Mouse (Mus musculus): ENCODE results near the gene Cdk17. TPM values are rescaled to one million over a fixed set of nuclear protein-coding genes. Genes with fewer than 3 reads are reported as not detected.

The Cdk17 gene
- polyA plus RNA-seq, 1 experiment from 2014 or later = 67.8 TPM

DNA sequence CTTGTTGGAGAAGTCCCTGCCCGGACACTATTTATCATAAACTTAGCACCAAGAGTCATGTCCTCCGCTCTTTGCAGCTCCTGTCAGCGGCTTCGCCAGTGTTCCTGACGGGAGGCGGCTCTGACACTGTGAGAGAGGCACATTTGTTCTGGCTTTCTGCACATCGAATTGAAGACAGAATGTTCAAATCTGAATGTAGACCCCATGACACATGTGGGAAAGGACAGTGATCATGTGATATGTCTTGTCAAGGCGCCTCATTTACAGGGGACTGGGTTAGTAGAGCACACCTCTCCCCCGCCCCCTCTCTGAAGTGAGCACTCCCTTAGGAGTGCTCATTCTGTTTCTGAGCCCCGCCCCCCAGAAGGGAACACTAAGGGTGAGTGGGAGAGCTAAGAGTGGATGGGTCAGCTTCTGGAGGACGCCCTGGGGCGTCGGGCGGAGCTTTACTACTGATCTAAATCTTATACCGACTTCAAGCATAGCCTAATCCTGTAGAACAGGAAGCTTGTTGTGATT, 101.4 kb downstream of the Cdk17 start:
- Histone ChIP-seq H3K27me3 (ENCODE audit: control insufficient read depth, insufficient read depth, low read length) (no peaks in the 10 kb centered on the region), H3K36me3 (ENCODE audit: control insufficient read depth, insufficient read depth, low read length) (no peaks in the 10 kb centered on the region), H3K4me2 (ENCODE audit: low read length) (peak overlapping the region; percentile 47), H3K9me3 (ENCODE audit: control insufficient read depth, low read length) (no peaks in the 10 kb centered on the region), H3K9ac (replicated peaks; ENCODE audit: low read length) (no peak overlapping the region), H3K4me3 (replicated peaks; ENCODE audit: low read depth, low read length) (no peak overlapping the region), H3K27ac (replicated peaks; ENCODE audit: low read depth, low read length) (peak overlapping the region; percentile 14), H3K4me1 (ENCODE audit: control insufficient read depth, insufficient read depth, low read length) (peaks cover 23% of the 10 kb centered on the region)
- peak; percentile 63 for DNase-seq
- 13% methylated on average over 15 of the region's 15 CpGs for WGBS
- ATAC-seq (ENCODE audit: low FRiP score, low TSS enrichment) = peak; percentile 53; the same call in 1 of the 2 replicates

GRCm38 (mm10) chr10:93263431-93263830, 102.8 kb downstream of the Cdk17 start:
- peak; percentile 54 for ATAC-seq (ENCODE audit: low FRiP score, low TSS enrichment)
- Histone ChIP-seq H3K4me3 (replicated peaks; ENCODE audit: low read depth, low read length) (no peak overlapping the region), H3K27me3 (ENCODE audit: control insufficient read depth, insufficient read depth, low read length) (no peaks in the 10 kb centered on the region), H3K4me2 (ENCODE audit: low read length) (0 out of 2 replicates have a peak overlapping the region, but pooled peaks have one; percentile 4), H3K36me3 (ENCODE audit: control insufficient read depth, insufficient read depth, low read length) (no peaks in the 10 kb centered on the region), H3K4me1 (ENCODE audit: control insufficient read depth, insufficient read depth, low read length) (peaks cover 23% of the 10 kb centered on the region), H3K27ac (replicated peaks; ENCODE audit: low read depth, low read length) (0 out of 2 replicates have a peak overlapping the region, but pooled peaks have one; percentile 32), H3K9ac (replicated peaks; ENCODE audit: low read length) (no peak overlapping the region), H3K9me3 (ENCODE audit: control insufficient read depth, low read length) (no peaks in the 10 kb centered on the region)
- DNase-seq = peak; percentile 57
- 28% methylated on average over 8 of the region's 8 CpGs for WGBS

GRCm38 (mm10) chr10:93264001-93264400, 103.3 kb downstream of the Cdk17 start:
- Histone ChIP-seq H3K36me3 (ENCODE audit: control insufficient read depth, insufficient read depth, low read length) (no peaks in the 10 kb centered on the region), H3K4me2 (ENCODE audit: low read length) (0 out of 2 replicates have a peak overlapping the region, but pooled peaks have one; percentile 4), H3K9me3 (ENCODE audit: control insufficient read depth, low read length) (no peaks in the 10 kb centered on the region), H3K27me3 (ENCODE audit: control insufficient read depth, insufficient read depth, low read length) (no peaks in the 10 kb centered on the region), H3K4me3 (replicated peaks; ENCODE audit: low read depth, low read length) (no peak overlapping the region), H3K4me1 (ENCODE audit: control insufficient read depth, insufficient read depth, low read length) (peaks cover 23% of the 10 kb centered on the region), H3K9ac (replicated peaks; ENCODE audit: low read length) (no peak overlapping the region), H3K27ac (replicated peaks; ENCODE audit: low read depth, low read length) (0 out of 2 replicates have a peak overlapping the region, but pooled peaks have one; percentile 32)
- ATAC-seq (ENCODE audit: low FRiP score, low TSS enrichment) (0 out of 2 replicates have a peak, but pooled peaks have one; percentile 12), DNase-seq (no peak)
- WGBS = 72% methylated on average over 5 of the region's 5 CpGs

GRCm38 (mm10) chr10:93265833-93266232, 105.2 kb downstream of the Cdk17 start:
- ATAC-seq (ENCODE audit: low FRiP score, low TSS enrichment) (no peak), DNase-seq (no peak)
- H3K27ac ChIP-seq (replicated peaks; ENCODE audit: low read depth, low read length) = no peak overlapping the region
- no peaks in the 10 kb centered on the region for H3K27me3 ChIP-seq (ENCODE audit: control insufficient read depth, insufficient read depth, low read length)
- no peak overlapping the region for H3K9ac ChIP-seq (replicated peaks; ENCODE audit: low read length)
- no peak overlapping the region for H3K4me2 ChIP-seq (ENCODE audit: low read length)
- H3K4me3 ChIP-seq (replicated peaks; ENCODE audit: low read depth, low read length) = no peak overlapping the region
- no peaks in the 10 kb centered on the region for H3K36me3 ChIP-seq (ENCODE audit: control insufficient read depth, insufficient read depth, low read length)
- no peaks in the 10 kb centered on the region for H3K9me3 ChIP-seq (ENCODE audit: control insufficient read depth, low read length)
- WGBS = 79% methylated on average over 9 of the region's 9 CpGs
- H3K4me1 ChIP-seq (ENCODE audit: control insufficient read depth, insufficient read depth, low read length) = peaks cover 23% of the 10 kb centered on the region

- 98% methylated on average over 7 of the region's 7 CpGs for WGBS
- no peak for ATAC-seq (ENCODE audit: low FRiP score, low TSS enrichment)
- H3K4me2 ChIP-seq (ENCODE audit: low read length) = no peak overlapping the region
These were observed 105.8 kb downstream of the Cdk17 start for GRCm38 (mm10) chr10:93266521-93266920.

GRCm38 (mm10) chr10:93267509-93267908, 106.8 kb downstream of the Cdk17 start:
- H3K4me2 ChIP-seq (ENCODE audit: low read length) = no peak overlapping the region
- H3K27ac ChIP-seq (replicated peaks; ENCODE audit: low read depth, low read length) = no peak overlapping the region
- H3K36me3 ChIP-seq (ENCODE audit: control insufficient read depth, insufficient read depth, low read length) = no peaks in the 10 kb centered on the region
- no peaks in the 10 kb centered on the region for H3K27me3 ChIP-seq (ENCODE audit: control insufficient read depth, insufficient read depth, low read length)
- no peaks in the 10 kb centered on the region for H3K9me3 ChIP-seq (ENCODE audit: control insufficient read depth, low read length)
- H3K4me1 ChIP-seq (ENCODE audit: control insufficient read depth, insufficient read depth, low read length) = peaks cover 11% of the 10 kb centered on the region
- no peak for DNase-seq
- ATAC-seq (ENCODE audit: low FRiP score, low TSS enrichment) = no peak
- H3K9ac ChIP-seq (replicated peaks; ENCODE audit: low read length) = no peak overlapping the region
- H3K4me3 ChIP-seq (replicated peaks; ENCODE audit: low read depth, low read length) = no peak overlapping the region
- 92% methylated on average over 5 of the region's 5 CpGs for WGBS

More at GRCm38 (mm10) chr10:93266521-93266920, 105.8 kb downstream of the Cdk17 start:
- DNase-seq = no peak
- Histone ChIP-seq H3K27ac (replicated peaks; ENCODE audit: low read depth, low read length) (no peak overlapping the region), H3K9me3 (ENCODE audit: control insufficient read depth, low read length) (no peaks in the 10 kb centered on the region), H3K9ac (replicated peaks; ENCODE audit: low read length) (no peak overlapping the region), H3K27me3 (ENCODE audit: control insufficient read depth, insufficient read depth, low read length) (no peaks in the 10 kb centered on the region), H3K36me3 (ENCODE audit: control insufficient read depth, insufficient read depth, low read length) (no peaks in the 10 kb centered on the region), H3K4me3 (replicated peaks; ENCODE audit: low read depth, low read length) (no peak overlapping the region), H3K4me1 (ENCODE audit: control insufficient read depth, insufficient read depth, low read length) (peaks cover 21% of the 10 kb centered on the region)

- Histone ChIP-seq H3K9ac (replicated peaks; ENCODE audit: low read length) (no peak overlapping the region), H3K4me3 (replicated peaks; ENCODE audit: low read depth, low read length) (no peak overlapping the region), H3K4me1 (ENCODE audit: control insufficient read depth, insufficient read depth, low read length) (peaks cover 7% of the 10 kb centered on the region), H3K27me3 (ENCODE audit: control insufficient read depth, insufficient read depth, low read length) (no peaks in the 10 kb centered on the region), H3K36me3 (ENCODE audit: control insufficient read depth, insufficient read depth, low read length) (no peaks in the 10 kb centered on the region), H3K27ac (replicated peaks; ENCODE audit: low read depth, low read length) (no peak overlapping the region), H3K9me3 (ENCODE audit: control insufficient read depth, low read length) (no peaks in the 10 kb centered on the region), H3K4me2 (ENCODE audit: low read length) (no peak overlapping the region)
- DNase-seq (no peak), ATAC-seq (ENCODE audit: low FRiP score, low TSS enrichment) (no peak)
- 95% methylated on average over 3 of the region's 3 CpGs for WGBS
These were observed 107.7 kb downstream of the Cdk17 start for GRCm38 (mm10) chr10:93268339-93268738.

DNA sequence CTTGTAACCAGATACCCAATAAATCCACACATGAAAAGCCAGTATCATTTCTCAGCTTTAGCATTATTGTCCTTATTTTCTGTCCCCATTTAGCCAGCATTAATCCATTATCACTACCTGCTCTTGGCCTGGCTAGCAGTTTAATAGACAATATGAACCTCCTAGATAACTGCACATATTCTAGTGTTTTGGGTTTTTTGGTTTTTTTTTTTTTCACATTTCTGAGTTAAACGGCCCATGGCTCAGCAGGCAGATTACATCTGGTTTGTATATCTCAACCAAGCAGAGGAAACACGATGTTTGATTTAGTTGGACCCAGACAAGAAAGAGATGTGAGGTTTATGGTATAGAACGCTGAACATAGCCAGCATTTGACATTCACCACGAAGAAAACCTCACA, 109.1 kb downstream of the Cdk17 start:
- Histone ChIP-seq H3K27ac (replicated peaks; ENCODE audit: low read depth, low read length) (no peak overlapping the region), H3K27me3 (ENCODE audit: control insufficient read depth, insufficient read depth, low read length) (no peaks in the 10 kb centered on the region), H3K9ac (replicated peaks; ENCODE audit: low read length) (no peak overlapping the region), H3K4me1 (ENCODE audit: control insufficient read depth, insufficient read depth, low read length) (peaks cover 3% of the 10 kb centered on the region; the same call in 1 of the 2 replicates), H3K36me3 (ENCODE audit: control insufficient read depth, insufficient read depth, low read length) (no peaks in the 10 kb centered on the region), H3K4me2 (ENCODE audit: low read length) (no peak overlapping the region), H3K9me3 (ENCODE audit: control insufficient read depth, low read length) (no peaks in the 10 kb centered on the region), H3K4me3 (replicated peaks; ENCODE audit: low read depth, low read length) (no peak overlapping the region)
- 75% methylated on average over 4 of the region's 4 CpGs for WGBS
- DNase-seq (no peak), ATAC-seq (ENCODE audit: low FRiP score, low TSS enrichment) (no peak)

DNA sequence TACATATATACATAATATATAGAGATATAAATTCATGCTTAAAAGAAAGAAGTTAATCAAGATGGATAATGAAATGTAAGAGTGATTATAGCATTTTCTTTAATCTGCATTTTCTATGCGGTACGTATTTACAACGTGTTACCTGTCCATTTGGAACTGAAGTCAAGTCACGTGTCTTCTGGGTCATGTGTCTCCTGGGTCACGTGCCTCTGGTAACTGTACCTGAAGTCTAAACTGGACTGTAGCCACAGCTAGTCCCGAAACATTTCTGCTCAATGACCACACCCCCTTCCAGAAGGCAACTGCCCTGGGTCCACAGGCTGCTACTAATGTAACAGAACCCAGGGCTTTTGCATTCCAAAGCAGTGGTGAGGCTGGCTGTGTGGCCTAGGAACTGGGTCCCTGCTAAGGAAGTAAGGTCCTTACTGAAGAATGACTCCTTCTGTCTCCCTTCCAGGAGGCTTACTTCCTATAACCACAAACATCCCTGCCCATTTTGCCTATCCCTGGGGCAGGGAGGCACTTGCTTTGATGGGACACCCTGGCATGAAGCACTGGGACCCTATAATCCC, 110.3 kb downstream of the Cdk17 start:
- H3K4me2 ChIP-seq (ENCODE audit: low read length) = no peak overlapping the region
- ATAC-seq (ENCODE audit: low FRiP score, low TSS enrichment) (no peak), DNase-seq (no peak)
- no peaks in the 10 kb centered on the region for H3K9me3 ChIP-seq (ENCODE audit: control insufficient read depth, low read length)
- peaks cover 15% of the 10 kb centered on the region for H3K4me1 ChIP-seq (ENCODE audit: control insufficient read depth, insufficient read depth, low read length)
- no peak overlapping the region for H3K27ac ChIP-seq (replicated peaks; ENCODE audit: low read depth, low read length)
- no peaks in the 10 kb centered on the region for H3K27me3 ChIP-seq (ENCODE audit: control insufficient read depth, insufficient read depth, low read length)
- WGBS = 94% methylated on average over 6 of the region's 6 CpGs
- no peak overlapping the region for H3K4me3 ChIP-seq (replicated peaks; ENCODE audit: low read depth, low read length)
- no peak overlapping the region for H3K9ac ChIP-seq (replicated peaks; ENCODE audit: low read length)
- no peaks in the 10 kb centered on the region for H3K36me3 ChIP-seq (ENCODE audit: control insufficient read depth, insufficient read depth, low read length)
